Mouse (Mus musculus) C2C12 (cell line): ENCODE results near the gene Slc25a31.

Experiments
- CEBPB ChIP-seq: IDR thresholded peaks from one replicate; pipeline ENCODE4 v1.6.1; 2011; ENCODE audit warnings: low read depth, mild to moderate bottlenecking, control low read depth, moderate library complexity
- CTCF ChIP-seq: IDR thresholded peaks from one replicate; pipeline ENCODE4 v1.5.1; 2011; ENCODE audit not compliant: control insufficient read depth, insufficient read depth, insufficient read length
- MAX ChIP-seq: IDR thresholded peaks from one replicate; pipeline ENCODE4 v1.6.1; 2011; ENCODE audit warnings: mild to moderate bottlenecking, control low read depth

- no peak for TF ChIP-seq CTCF
- TF ChIP-seq MAX = no peak
- TF ChIP-seq CEBPB = no peak
Measured at GRCm38 (mm10) chr3:40760746-40761145, 52.1 kb downstream of the Slc25a31 start.
